Mouse (Mus musculus) E14TG2a.4 (cell line): ENCODE data around the gene Tiparp.

ENCODE experiments used
- CTCF ChIP-seq: conservative IDR thresholded peaks from 2 replicates; pipeline ENCODE4 v1.5.1; 2014; ENCODE audit warnings: low read length
- NANOG ChIP-seq: IDR thresholded peaks from 2 replicates; pipeline ENCODE4 v1.6.1; 2014; ENCODE audit warnings: borderline replicate concordance, low read length, mixed read lengths
- POU5F1 ChIP-seq: IDR thresholded peaks from 2 replicates; pipeline ENCODE4 v1.6.1; 2014; ENCODE audit warnings: low read length, borderline replicate concordance

DNA sequence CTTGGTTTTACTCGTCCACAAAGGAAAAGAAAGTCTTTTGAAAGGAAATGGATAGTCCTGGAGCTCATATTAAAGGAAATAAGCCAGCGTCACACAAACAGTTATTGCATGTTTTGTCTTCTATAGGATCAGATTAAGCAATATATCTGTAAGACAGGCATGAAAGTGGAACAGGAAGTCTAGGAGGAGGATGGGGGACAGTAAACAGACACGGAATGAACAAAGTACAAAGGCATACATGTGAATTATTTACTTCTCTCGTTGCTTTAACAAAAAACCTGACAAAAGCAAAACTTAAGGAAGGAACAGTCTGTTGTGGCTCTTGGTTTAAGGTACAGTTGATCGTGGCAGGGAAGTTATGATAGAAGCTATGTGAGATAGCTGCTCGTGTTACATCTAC, 21.6 kb downstream of the Tiparp start:
- TF ChIP-seq CTCF (no peak), POU5F1 (no peak), NANOG (no peak)
